Mouse (Mus musculus): ENCODE measurements at regions not wholly inside any gene's neighbourhood (a gene's known extent, or its start where the extent isn't known, plus 50 kb on each side); places are given as distances from the start of the nearest gene placed in this dataset.

DNA sequence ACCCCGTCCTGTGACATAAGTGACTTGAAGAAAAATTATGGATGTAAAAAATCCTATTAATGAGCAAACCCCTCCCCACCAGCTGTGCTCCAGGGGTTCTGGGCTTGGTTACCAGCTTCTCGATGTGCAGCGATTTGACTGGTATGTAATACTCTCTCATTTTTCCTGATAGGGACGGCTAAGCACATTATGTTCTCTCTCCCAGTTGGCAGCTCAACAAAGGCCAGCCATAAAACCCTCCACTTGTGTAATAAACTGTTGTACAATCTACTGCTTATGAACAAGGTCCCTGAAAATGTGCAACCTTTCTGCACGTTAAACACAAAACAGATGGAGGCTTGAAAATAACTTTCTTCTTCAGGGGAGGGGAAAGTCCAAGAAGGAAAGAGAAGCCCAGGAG, 98.0 kb upstream of the Myocd start:
- TF ChIP-seq CTCF (IDR thresholded peaks at IDR 0.05) (no peak), EP300 (IDR thresholded peaks at IDR 0.05; ENCODE audit: insufficient read depth, low read depth, low read length) (no peak)
